Mouse (Mus musculus) cortical plate, adult 2 months (tissue): ENCODE measurements around the gene Eml6.

ENCODE experiments used
- CTCF ChIP-seq: fragments of 200-500 bp; IDR thresholded peaks from 2 replicates; pipeline ENCODE4 v1.5.1; 2011; ENCODE audit warnings: mild to moderate bottlenecking, control low read depth, low read length; ENCODE audit not compliant: insufficient read depth; ENCODE audit errors: extremely low read depth
- POLR2A ChIP-seq: fragments of 200-500 bp; IDR thresholded peaks from 2 replicates; pipeline ENCODE4 v1.6.1; 2011; ENCODE audit warnings: mild to moderate bottlenecking, low read length, control low read depth; ENCODE audit not compliant: insufficient read depth; ENCODE audit errors: extremely low read depth

DNA sequence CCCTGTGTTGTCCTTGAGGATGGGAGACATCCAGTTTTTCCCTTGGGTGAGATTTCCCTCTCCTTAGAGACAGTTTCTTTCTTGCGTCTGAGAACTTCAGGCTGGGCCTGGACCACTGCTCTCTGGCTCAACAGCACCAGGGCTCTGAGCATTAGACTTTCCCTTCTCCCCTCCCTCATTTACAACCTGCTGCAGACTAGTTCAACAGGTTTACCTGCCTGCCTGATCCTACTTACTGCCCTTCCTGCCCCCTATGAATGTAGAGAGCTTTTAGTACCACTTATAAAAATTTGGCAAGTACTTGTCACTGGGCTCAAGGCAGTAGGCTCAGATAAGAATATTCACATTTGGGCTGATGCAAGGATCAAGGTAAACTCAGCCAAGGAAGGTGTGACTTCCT, 199.8 kb downstream of the Eml6 start:
- TF ChIP-seq CTCF (no peak), POLR2A (no peak)
